Mouse (Mus musculus): ENCODE results near the gene Zfand3.

- TF ChIP-seq POLR2A (IDR thresholded peaks at IDR 0.05; ENCODE audit: borderline replicate concordance, extremely low read depth, insufficient read depth, insufficient read length, poor library complexity, severe bottlenecking) (no peak), CTCF (IDR thresholded peaks at IDR 0.05; ENCODE audit: borderline replicate concordance, extremely low read depth, insufficient read depth, insufficient read length) (no peak)
These were observed 32.6 kb upstream of the Zfand3 start for GRCm38 (mm10) chr17:29971761-29972432.
